ENCODE assay signal across 9 mouse cellular contexts in genomic region chr8:71692509-71692908, GRCm38 (mm10). TPM values are rescaled to one million over a fixed set of nuclear protein-coding genes. Genes with fewer than 3 reads are reported as not detected.
DNase-seq lines count a peak whose midpoint lies in the region; ATAC-seq lines count a peak whose summit lies in the region.
"Had no signal": no experiment of that assay in that cellular context is flagged by ENCODE, and none has a peak within 500 bp of the region (broad histone marks: within the 10 kb centered on the region; RNA-seq: fewer than 3 reads in every experiment).

No protein-coding gene starts in this region.

- no peaks in the 10 kb centered on the region for H3K36me3 ChIP-seq in forebrain, embryonic 10.5 days (replicated peaks)
- H3K36me3 ChIP-seq in forebrain, embryonic 11.5 days (ENCODE audit: control insufficient read depth, insufficient read depth, low read length): no peaks in the 10 kb centered on the region
- H3K36me3 ChIP-seq in hindbrain, embryonic 16.5 days (ENCODE audit: control insufficient read depth, insufficient read depth, low read length): no peaks in the 10 kb centered on the region

- WGBS in forebrain, embryonic 10.5 days: 2% methylated on average over 30 of the region's 30 CpGs
- WGBS in forebrain, embryonic 11.5 days: 3% methylated on average over 30 of the region's 30 CpGs
- WGBS in hindbrain, embryonic 16.5 days: 0% methylated on average over 26 of the region's 30 CpGs

- DNase-seq in forebrain, embryonic 10.5 days (ENCODE audit: extremely low spot score, low spot score): no peak
- no peak for DNase-seq in forebrain, embryonic 11.5 days (ENCODE audit: low spot score)
- peak; percentile 44 for DNase-seq in ZHBTc4 (ENCODE audit: low read depth, low spot score)
- no peak for DNase-seq in embryo, embryonic 11 days
- DNase-seq in frontal cortex, postnatal 10 days (ENCODE audit: low spot score in 2 of 2): no peak
- DNase-seq: retina, postnatal 1 day had no signal

- ATAC-seq in forebrain, embryonic 11.5 days (replicated peaks; ENCODE audit: low FRiP score): no peak
- ATAC-seq in hindbrain, embryonic 16.5 days: no peak
- ATAC-seq in monocyte, adult 5-6 weeks (replicated peaks; ENCODE audit: insufficient number of reproducible peaks, low FRiP score, low TSS enrichment, poor library complexity, severe bottlenecking): 0 out of 2 replicates have a peak, but pooled peaks have one; percentile 4
- no peak for ATAC-seq in cerebellum, adult (ENCODE audit: insufficient number of reproducible peaks, low FRiP score, low TSS enrichment)

- H3K4me2 ChIP-seq in forebrain, embryonic 11.5 days (ENCODE audit: low read depth, low read length, severe bottlenecking): no peak overlapping the region
- H3K4me2 ChIP-seq in hindbrain, embryonic 16.5 days (ENCODE audit: low read length): peak overlapping the region; percentile 15

- H3K27me3 ChIP-seq in forebrain, embryonic 10.5 days (ENCODE audit: poor library complexity, severe bottlenecking): peaks cover 99% of the 10 kb centered on the region
- H3K27me3 ChIP-seq in forebrain, embryonic 11.5 days (ENCODE audit: control insufficient read depth, insufficient read depth, low read length): peaks cover 80% of the 10 kb centered on the region
- H3K27me3 ChIP-seq in hindbrain, embryonic 16.5 days (replicated peaks; ENCODE audit: control insufficient read depth, insufficient read depth, low read length): peaks cover 84% of the 10 kb centered on the region

- H3K4me3 ChIP-seq in forebrain, embryonic 10.5 days: 0 out of 2 replicates have a peak overlapping the region, but pooled peaks have one; percentile 4
- no peak overlapping the region for H3K4me3 ChIP-seq in forebrain, embryonic 11.5 days (ENCODE audit: low read depth, low read length)
- H3K4me3 ChIP-seq in hindbrain, embryonic 16.5 days (ENCODE audit: low read length): peak overlapping the region; percentile 11; the same call in 1 of the 2 replicates

- H3K9ac ChIP-seq in forebrain, embryonic 11.5 days (ENCODE audit: low read length): no peak overlapping the region
- H3K9ac ChIP-seq in hindbrain, embryonic 16.5 days (ENCODE audit: low read depth, low read length): 0 out of 2 replicates have a peak overlapping the region, but pooled peaks have one; percentile 27

- H3K27ac ChIP-seq in forebrain, embryonic 10.5 days: no peak overlapping the region
- no peak overlapping the region for H3K27ac ChIP-seq in forebrain, embryonic 11.5 days (ENCODE audit: low read depth, low read length)
- no peak overlapping the region for H3K27ac ChIP-seq in hindbrain, embryonic 16.5 days (ENCODE audit: low read depth, low read length)

- no peaks in the 10 kb centered on the region for H3K9me3 ChIP-seq in forebrain, embryonic 10.5 days
- no peaks in the 10 kb centered on the region; the same call in 1 of the 2 replicates for H3K9me3 ChIP-seq in forebrain, embryonic 11.5 days (ENCODE audit: control insufficient read depth, low read length)
- 0 out of 2 replicates have a peak, but pooled peaks cover 2% of the 10 kb centered on the region for H3K9me3 ChIP-seq in hindbrain, embryonic 16.5 days (ENCODE audit: control insufficient read depth, low read length)

- H3K4me1 ChIP-seq in forebrain, embryonic 10.5 days: peaks cover 22% of the 10 kb centered on the region
- H3K4me1 ChIP-seq in forebrain, embryonic 11.5 days (replicated peaks; ENCODE audit: control insufficient read depth, insufficient read depth, low read length): no peaks in the 10 kb centered on the region
- peaks cover 15% of the 10 kb centered on the region for H3K4me1 ChIP-seq in hindbrain, embryonic 16.5 days (ENCODE audit: control insufficient read depth, insufficient read depth, low read depth, low read length)

RNA-seq across cellular contexts. Expression of gene Insl3, which starts 3.5 kb away (rescaled TPM):
- polyA plus RNA-seq in forebrain, embryonic 10.5 days (2016; fragmentation: Nextera tagmentation; extraction: Ambion mirVana): 0.26 TPM in 1 of 2 replicates, not detected in the other
- not detected in 2 replicates for polyA plus RNA-seq in forebrain, embryonic 11.5 days (2014; fragmentation: Nextera tagmentation; extraction: Ambion mirVana)
- 1.2 and 1.5 TPM in 2 replicates for polyA plus RNA-seq in hindbrain, embryonic 16.5 days (2015; fragmentation: Nextera tagmentation; extraction: Ambion mirVana)
- total RNA-seq in monocyte, adult 5-6 weeks (2017): 14.1 TPM in 1 of 3 replicates, not detected in the others

RNA-seq across cellular contexts. Expression of gene B3gnt3, which starts 9.1 kb away (rescaled TPM):
- 0.41 and 0.69 TPM in 2 replicates for polyA plus RNA-seq in forebrain, embryonic 10.5 days (2016; fragmentation: Nextera tagmentation; extraction: Ambion mirVana)
- 0.51 and 0.64 TPM in 2 replicates for polyA plus RNA-seq in forebrain, embryonic 11.5 days (2014; fragmentation: Nextera tagmentation; extraction: Ambion mirVana)
- 0.44 and 0.62 TPM in 2 replicates for polyA plus RNA-seq in hindbrain, embryonic 16.5 days (2015; fragmentation: Nextera tagmentation; extraction: Ambion mirVana)
- 0.29 to 0.75 TPM in 2 of 3 replicates, not detected in the other for total RNA-seq in monocyte, adult 5-6 weeks (2017)

RNA-seq across cellular contexts. Expression of gene Jak3, which starts 16.4 kb away (rescaled TPM):
- polyA plus RNA-seq in forebrain, embryonic 10.5 days (2016; fragmentation: Nextera tagmentation; extraction: Ambion mirVana): 2.5 and 3.0 TPM in 2 replicates
- polyA plus RNA-seq in forebrain, embryonic 11.5 days (2014; fragmentation: Nextera tagmentation; extraction: Ambion mirVana): 2.3 TPM in 2 replicates
- 7.3 and 8.1 TPM in 2 replicates for polyA plus RNA-seq in hindbrain, embryonic 16.5 days (2015; fragmentation: Nextera tagmentation; extraction: Ambion mirVana)
- 7.1 to 25.6 TPM (median 11.2 TPM) in 3 replicates for total RNA-seq in monocyte, adult 5-6 weeks (2017)

RNA-seq across cellular contexts. Expression of gene Unc13a, which starts 21.0 kb away (rescaled TPM):
- polyA plus RNA-seq in forebrain, embryonic 10.5 days (2016; fragmentation: Nextera tagmentation; extraction: Ambion mirVana): 2.9 and 3.3 TPM in 2 replicates
- 6.5 and 6.6 TPM in 2 replicates for polyA plus RNA-seq in forebrain, embryonic 11.5 days (2014; fragmentation: Nextera tagmentation; extraction: Ambion mirVana)
- 22.4 and 23.1 TPM in 2 replicates for polyA plus RNA-seq in hindbrain, embryonic 16.5 days (2015; fragmentation: Nextera tagmentation; extraction: Ambion mirVana)
- 0.21 to 0.97 TPM (median 0.29 TPM) in 3 replicates for total RNA-seq in monocyte, adult 5-6 weeks (2017)

RNA-seq across cellular contexts. Expression of gene Fcho1, which starts 33.0 kb away (rescaled TPM):
- polyA plus RNA-seq in forebrain, embryonic 10.5 days (2016; fragmentation: Nextera tagmentation; extraction: Ambion mirVana): 12.6 and 13.2 TPM in 2 replicates
- 21.3 and 23.2 TPM in 2 replicates for polyA plus RNA-seq in forebrain, embryonic 11.5 days (2014; fragmentation: Nextera tagmentation; extraction: Ambion mirVana)
- polyA plus RNA-seq in hindbrain, embryonic 16.5 days (2015; fragmentation: Nextera tagmentation; extraction: Ambion mirVana): 78.6 and 89.5 TPM in 2 replicates
- total RNA-seq in monocyte, adult 5-6 weeks (2017): 17.3 to 92.4 TPM (median 17.6 TPM) in 3 replicates
